Mouse (Mus musculus) adrenal gland, postnatal 25 days (tissue): ENCODE results near the gene Vmn1r38. TPM values are rescaled to one million over a fixed set of nuclear protein-coding genes. Genes with fewer than 3 reads are reported as not detected.
"Not testable (repeated sequence)": the region's sequence is repeated elsewhere in the genome, so short reads cannot be mapped to it uniquely, and the experiment has no call there.

ENCODE experiments used
- DNase-seq: peaks from one replicate; pipeline ENCODE4 v3.0.0; 2021; ENCODE audit warnings: mixed read lengths
- long read RNA-seq: library from polyadenylated mRNA; stranded (forward); transcript quantifications from one replicate; pipeline ENCODE4 v2.0.0, GENCODE M21; 2021
- total RNA-seq: library from RNA; stranded (reverse); gene quantifications from 2 replicates; pipeline ENCODE4 v1.2.3, GENCODE M21; 2021

Gene Vmn1r38
- not detected in 2 replicates for total RNA-seq
- long read RNA-seq = 0 reads

DNA sequence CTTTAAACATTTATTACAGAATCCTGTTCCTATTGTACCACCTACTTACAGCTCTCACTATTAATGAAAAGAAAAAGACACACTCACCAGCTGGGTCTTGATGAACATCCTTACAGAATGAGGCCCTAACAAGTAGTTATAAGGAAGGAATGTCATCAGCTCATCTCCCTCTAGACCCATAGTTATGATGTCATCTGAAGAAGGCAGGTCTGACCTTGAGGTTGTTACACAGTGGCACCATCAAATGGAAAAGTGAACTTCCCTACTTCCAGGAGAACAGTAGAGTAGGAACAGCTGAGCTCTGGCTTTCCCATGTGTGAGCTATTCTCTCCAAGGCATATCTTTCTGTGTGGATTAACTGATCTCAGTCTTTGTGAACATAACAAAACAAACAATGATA is at the start of gene Vmn1r38:
Gene Vmn1r38, minus strand, starts transcription at position 101 of the 400 bp plus-strand sequence.
- DNase-seq = not testable (repeated sequence)

DNA sequence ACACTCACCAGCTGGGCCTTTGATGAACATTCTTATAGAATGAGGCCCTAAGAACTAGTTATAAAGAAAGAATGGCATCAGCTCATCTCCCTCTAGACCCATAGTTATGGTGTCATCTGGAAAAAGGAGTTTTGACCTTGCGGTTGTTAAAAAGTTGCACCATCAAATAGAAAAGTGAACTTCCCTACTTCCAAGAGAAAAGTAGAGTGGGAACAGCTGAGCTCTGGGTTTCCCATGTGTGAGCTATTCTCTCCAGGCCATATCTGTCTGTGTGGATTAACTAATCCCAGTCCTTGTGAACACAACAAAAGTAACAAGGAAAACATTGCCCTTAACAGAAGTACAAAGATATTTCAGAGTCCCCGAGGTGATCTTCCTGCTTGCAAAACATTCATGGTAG is 28.1 kb upstream of the Vmn1r38 start, which contains the start of gene Vmn1r39:
Gene Vmn1r39, minus strand, starts transcription at position 101 of the 400 bp plus-strand sequence.
- DNase-seq = no peak

DNA sequence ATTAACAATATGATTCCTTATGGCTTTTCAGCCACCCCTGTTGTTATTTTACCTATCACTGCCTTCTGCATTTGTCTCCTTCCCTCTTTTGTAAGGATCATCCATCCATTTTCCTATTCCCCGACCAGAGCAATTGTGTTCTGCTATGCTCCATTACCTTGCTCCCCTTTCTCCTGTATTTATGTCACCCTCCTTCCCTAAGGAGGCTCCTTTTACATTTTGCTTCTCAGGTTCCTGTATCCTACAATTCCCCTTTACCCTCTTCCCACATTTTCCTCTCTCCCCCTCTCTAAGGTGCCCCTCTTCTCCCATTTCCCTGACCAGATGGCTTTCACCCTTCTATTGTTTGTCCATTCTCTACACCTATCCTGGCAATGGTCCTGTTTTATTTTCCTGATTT is 23.9 kb upstream of the Vmn1r38 start:
- no peak for DNase-seq

DNA sequence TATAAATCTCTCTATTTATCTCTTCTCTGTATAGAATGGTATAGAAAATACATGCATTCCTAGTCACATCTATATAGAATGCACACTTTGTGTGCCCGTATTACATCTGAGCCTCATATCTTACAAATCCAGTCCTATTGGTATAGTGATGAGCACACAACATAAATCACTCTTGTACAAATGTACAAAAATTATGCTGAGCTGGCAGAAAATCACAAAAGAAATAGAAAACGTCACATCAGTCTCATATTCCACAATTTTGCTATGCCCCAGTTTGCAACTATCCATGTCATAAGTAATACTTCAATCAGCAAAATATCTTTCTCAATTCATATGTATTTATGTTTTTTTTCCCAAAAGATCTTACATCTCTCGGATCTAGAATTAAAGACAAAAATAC is 23.3 kb upstream of the Vmn1r38 start:
- no peak for DNase-seq

- not testable (repeated sequence) for DNase-seq
Observed at GRCm38 (mm10) chr6:66729082-66729481, 53.3 kb downstream of the Vmn1r38 start, which contains the start of gene Vmn1r37. TSS of gene Vmn1r37 (plus strand) at chr6:66729382.

Other genes with a start within 250 kb of the Vmn1r38 start
- 11.8 and 12.2 TPM in 2 replicates for gene Mad2l1, start 247.2 kb downstream of the Vmn1r38 start, total RNA-seq
- not detected in 2 replicates for gene Vmn1r32, start 222.5 kb downstream of the Vmn1r38 start, total RNA-seq
- not detected in 2 replicates for gene Vmn1r33, start 164.3 kb downstream of the Vmn1r38 start, total RNA-seq
- not detected in 2 replicates for gene Vmn1r34, start 138.7 kb downstream of the Vmn1r38 start, total RNA-seq
- gene Vmn1r35, start 96.7 kb downstream of the Vmn1r38 start, total RNA-seq = not detected in 2 replicates
- not detected in 2 replicates for gene Vmn1r36, start 63.5 kb downstream of the Vmn1r38 start, total RNA-seq
- not detected in 2 replicates for gene Vmn1r37, start 53.2 kb downstream of the Vmn1r38 start, total RNA-seq
- gene Vmn1r39, start 28.0 kb upstream of the Vmn1r38 start, total RNA-seq = not detected in 2 replicates
- gene Gng12, start 113.8 kb upstream of the Vmn1r38 start, total RNA-seq = 81.7 and 91.5 TPM in 2 replicates